Mouse (Mus musculus) bone marrow macrophage, adult 2 months (primary cell): ENCODE measurements at regions not wholly inside any gene's neighbourhood (a gene's known extent, or its start where the extent isn't known, plus 50 kb on each side); places are given as distances from the start of the nearest gene placed in this dataset.

Experiments used
- CTCF ChIP-seq: IDR thresholded peaks from 2 replicates; pipeline ENCODE4 v1.5.1; 2012; ENCODE audit warnings: low read depth, mild to moderate bottlenecking, low read length, moderate library complexity
- POLR2A ChIP-seq: IDR thresholded peaks from 2 replicates; pipeline ENCODE4 v1.6.1; 2012; ENCODE audit warnings: mild to moderate bottlenecking, low read depth, low read length, borderline replicate concordance

GRCm38 (mm10) chr13:107365241-107365640 is 343.3 kb upstream of the Kif2a start:
- TF ChIP-seq CTCF = no peak
- no peak for TF ChIP-seq POLR2A
